Mouse (Mus musculus) forebrain, embryonic 10.5 days (tissue): Measurements from ENCODE around the gene C2cd4a. TPM values are rescaled to one million over a fixed set of nuclear protein-coding genes. Genes with fewer than 3 reads are reported as not detected.

Experiments
- DNase-seq: peaks from one replicate; pipeline ENCODE4 v3.0.0-alpha.2; 2017; ENCODE audit warnings: low spot score; ENCODE audit errors: extremely low spot score
- H3K27ac ChIP-seq: fragments of 300-500 bp; sonication (generic); 2 replicates; pipeline ENCODE4 v1.5.1; 2016; ENCODE audit warnings: mild to moderate bottlenecking
- H3K27me3 ChIP-seq: fragments of 300-500 bp; sonication (generic); 2 replicates; pipeline ENCODE4 v1.6.1; 2016; ENCODE audit warnings: mild to moderate bottlenecking; ENCODE audit not compliant: poor library complexity, severe bottlenecking
- H3K36me3 ChIP-seq: fragments of 300-500 bp; sonication (generic); replicated peaks from 2 replicates; pipeline ENCODE4 v1.6.1; 2016; ENCODE audit warnings: mild to moderate bottlenecking, moderate library complexity
- H3K4me1 ChIP-seq: fragments of 300-500 bp; sonication (generic); 2 replicates; pipeline ENCODE4 v1.6.1; 2016
- H3K4me3 ChIP-seq: fragments of 300-500 bp; sonication (generic); 2 replicates; pipeline ENCODE4 v1.5.1; 2016; ENCODE audit warnings: mild to moderate bottlenecking, moderate library complexity
- H3K9me3 ChIP-seq: fragments of 300-500 bp; sonication (generic); 2 replicates; pipeline ENCODE4 v1.6.1; 2016; ENCODE audit warnings: mild to moderate bottlenecking, moderate library complexity
- WGBS: fragments of 180-500 bp; shearing (Covaris S2); methylation state at CpG from one replicate; pipeline ENCODE4 v1.1.7; 2016; 5-methylcytosine and 5-hydroxymethylcytosine counted together
- polyA plus RNA-seq: library from polyadenylated mRNA; unstranded; fragments of >200 nt; fragmentation: Nextera tagmentation; extraction: Ambion mirVana; gene quantifications from 2 replicates; pipeline ENCODE4 v1.2.1, GENCODE M21; 2016

Gene C2cd4a
- polyA plus RNA-seq, 1 experiment from 2014 or later = not detected

DNA sequence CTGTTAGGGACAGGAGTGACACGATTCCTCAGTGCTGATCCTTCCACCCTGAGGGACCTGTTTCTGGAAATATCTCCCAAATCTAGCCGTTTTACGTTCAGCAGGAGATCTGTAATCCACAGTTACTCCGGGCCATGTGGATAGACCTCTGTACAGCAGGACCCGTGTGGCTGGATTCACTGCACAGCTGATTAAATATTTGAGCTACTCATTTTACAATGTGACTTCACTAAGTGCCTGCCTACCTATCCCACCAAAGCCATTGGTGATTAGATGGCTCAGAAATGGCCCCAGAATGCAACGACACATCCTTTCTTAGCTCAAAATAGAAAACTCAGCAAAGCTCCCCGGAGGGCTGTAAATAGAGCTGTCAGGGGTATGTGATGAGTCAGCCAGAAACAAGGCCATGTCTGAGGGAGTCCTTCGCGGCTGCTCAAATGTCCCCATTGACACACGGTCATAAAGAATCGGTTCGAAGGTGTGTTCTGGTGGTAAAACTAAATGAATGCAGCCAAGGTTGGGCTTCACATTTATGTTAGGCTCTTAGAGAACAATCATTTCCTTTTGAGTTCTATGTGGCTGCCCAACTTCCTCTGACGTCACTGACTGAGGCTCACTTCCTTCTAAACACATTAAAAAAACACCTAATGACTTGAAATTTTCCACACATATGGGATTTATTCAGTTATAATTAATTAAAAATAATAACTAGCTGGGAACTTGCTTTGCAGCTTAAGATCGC lies 32.9 kb downstream of the C2cd4a start:
- 83% methylated on average over 14 of the region's 14 CpGs for WGBS
- Histone ChIP-seq H3K27me3 (no peaks in the 10 kb centered on the region), H3K27ac (no peak overlapping the region), H3K9me3 (no peaks in the 10 kb centered on the region), H3K36me3 (no peaks in the 10 kb centered on the region), H3K4me1 (peaks cover 11% of the 10 kb centered on the region), H3K4me3 (no peak overlapping the region)
- no peak for DNase-seq

DNA sequence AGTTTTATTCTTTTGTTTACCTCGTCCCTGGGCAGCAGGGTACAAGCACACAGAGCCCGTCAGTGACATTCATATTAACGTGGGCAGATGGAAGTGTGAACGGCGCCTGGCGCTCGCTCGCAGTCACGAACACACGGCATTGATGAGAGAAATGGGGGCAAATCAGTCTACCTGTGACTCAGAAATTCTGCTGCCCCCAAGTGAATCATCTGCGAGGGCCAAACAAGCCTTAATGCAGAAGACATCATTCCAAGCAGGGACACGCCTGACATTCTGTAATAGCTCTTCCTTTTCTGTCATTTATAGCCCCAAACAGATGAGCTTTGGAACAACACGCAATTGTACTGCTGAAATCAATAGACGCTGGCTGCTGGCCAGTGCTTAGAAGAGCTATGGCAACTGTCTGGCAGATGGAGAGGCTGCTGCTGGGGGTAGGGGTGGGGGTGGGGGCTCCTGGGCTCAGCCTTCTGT lies 36.9 kb downstream of the C2cd4a start:
- Histone ChIP-seq H3K36me3 (no peaks in the 10 kb centered on the region), H3K9me3 (no peaks in the 10 kb centered on the region), H3K27me3 (no peaks in the 10 kb centered on the region), H3K4me3 (no peak overlapping the region), H3K4me1 (peaks cover 14% of the 10 kb centered on the region), H3K27ac (no peak overlapping the region; the same call in 1 of the 2 replicates)
- DNase-seq = no peak
- WGBS = 86% methylated on average over 14 of the region's 14 CpGs

DNA sequence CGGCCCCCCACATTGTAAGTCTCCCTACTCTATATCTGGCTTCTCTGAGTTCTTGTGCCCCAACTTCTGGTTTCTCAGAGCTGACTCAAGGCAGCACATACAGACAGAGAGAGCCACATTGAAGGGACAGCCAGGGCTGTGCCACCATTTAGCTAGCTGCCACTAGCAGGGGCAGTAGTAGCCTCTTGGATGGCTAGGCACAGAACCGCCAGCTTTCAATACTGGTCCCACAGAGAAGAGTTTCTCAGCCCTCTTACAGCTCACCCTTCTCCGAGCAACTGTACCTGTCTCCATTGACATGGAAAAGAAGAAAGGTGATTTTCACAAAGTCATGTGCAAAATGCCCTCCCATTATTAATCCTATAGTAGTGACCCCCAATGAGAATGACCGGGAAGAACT lies 37.5 kb downstream of the C2cd4a start:
- Histone ChIP-seq H3K9me3 (no peaks in the 10 kb centered on the region), H3K4me1 (peaks cover 14% of the 10 kb centered on the region), H3K36me3 (no peaks in the 10 kb centered on the region), H3K27ac (peak overlapping the region; percentile 17; the same call in 1 of the 2 replicates), H3K27me3 (no peaks in the 10 kb centered on the region), H3K4me3 (no peak overlapping the region)
- DNase-seq = no peak
- WGBS = 91% methylated on average over 4 of the region's 4 CpGs

DNA sequence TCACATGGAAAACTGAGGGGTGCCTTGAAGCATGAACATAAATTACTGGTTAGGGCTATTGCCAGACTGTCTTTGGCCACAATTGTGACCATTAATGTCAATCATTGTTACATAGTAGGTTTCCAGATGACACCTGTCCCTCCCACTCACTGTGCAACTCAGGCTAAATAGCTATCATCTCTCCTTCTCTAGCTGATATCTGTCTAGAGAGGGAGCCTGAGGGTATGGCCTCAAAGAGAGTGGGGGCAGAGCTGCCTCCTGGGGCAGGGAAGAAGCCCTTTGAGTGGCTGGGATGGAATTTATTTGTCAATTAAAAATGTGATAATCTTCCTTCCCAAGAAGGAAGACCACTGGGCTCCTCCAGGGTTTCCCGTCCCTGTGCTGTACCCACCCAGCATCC lies 37.9 kb downstream of the C2cd4a start:
- Histone ChIP-seq H3K9me3 (no peaks in the 10 kb centered on the region), H3K4me1 (peaks cover 14% of the 10 kb centered on the region), H3K27me3 (no peaks in the 10 kb centered on the region), H3K27ac (peak overlapping the region; percentile 17; the same call in 1 of the 2 replicates), H3K36me3 (no peaks in the 10 kb centered on the region), H3K4me3 (no peak overlapping the region)
- DNase-seq = no peak
- WGBS = 91% methylated on average over 1 of the region's 1 CpGs

DNA sequence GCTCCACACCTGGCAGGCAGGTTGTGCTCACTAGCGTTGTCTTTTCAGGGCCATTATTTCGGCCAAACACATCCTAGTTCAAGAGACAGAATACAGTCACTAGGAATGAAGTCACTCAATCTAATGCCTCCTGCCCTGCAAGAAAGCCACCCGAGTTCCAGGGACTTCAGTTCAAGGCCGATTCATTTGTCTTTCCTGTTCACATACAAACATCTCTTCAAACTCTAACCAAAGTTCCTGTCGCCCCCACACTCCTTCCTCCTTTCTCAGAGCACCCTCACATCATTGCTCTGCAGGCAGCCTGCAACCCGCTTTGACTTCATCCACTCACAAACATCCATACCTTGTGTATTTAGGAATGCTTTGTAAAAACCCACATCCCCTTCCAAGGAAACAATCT lies 38.6 kb downstream of the C2cd4a start:
- Histone ChIP-seq H3K27ac (no peak overlapping the region), H3K27me3 (no peaks in the 10 kb centered on the region), H3K9me3 (no peaks in the 10 kb centered on the region), H3K4me1 (peaks cover 14% of the 10 kb centered on the region), H3K4me3 (no peak overlapping the region), H3K36me3 (no peaks in the 10 kb centered on the region)
- no peak for DNase-seq
- WGBS = 86% methylated on average over 6 of the region's 6 CpGs

DNA sequence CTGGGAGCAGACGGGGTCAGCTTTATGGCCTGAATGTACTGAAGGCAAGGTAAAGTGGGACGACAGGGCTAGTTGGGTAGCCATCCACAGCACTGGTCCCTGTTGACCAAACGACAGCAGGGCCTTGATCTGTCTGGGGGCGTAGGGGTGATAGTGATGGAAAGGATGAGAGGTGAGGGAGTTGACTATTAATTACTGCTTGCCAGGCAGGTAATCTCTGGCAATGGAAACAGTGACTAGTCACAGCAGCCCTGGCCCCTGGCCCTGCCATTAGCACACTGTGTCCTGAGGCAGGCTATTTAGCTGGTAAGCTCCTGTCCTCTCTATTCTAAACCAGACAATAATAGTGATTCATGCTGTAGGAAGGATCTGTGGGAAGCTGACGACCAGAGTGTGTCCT lies 39.7 kb downstream of the C2cd4a start:
- H3K27me3 ChIP-seq = no peaks in the 10 kb centered on the region
- H3K27ac ChIP-seq = no peak overlapping the region
- DNase-seq = no peak
- no peak overlapping the region for H3K4me3 ChIP-seq
- no peaks in the 10 kb centered on the region for H3K36me3 ChIP-seq
- H3K9me3 ChIP-seq = no peaks in the 10 kb centered on the region
- 74% methylated on average over 5 of the region's 5 CpGs for WGBS
- peaks cover 14% of the 10 kb centered on the region for H3K4me1 ChIP-seq

DNA sequence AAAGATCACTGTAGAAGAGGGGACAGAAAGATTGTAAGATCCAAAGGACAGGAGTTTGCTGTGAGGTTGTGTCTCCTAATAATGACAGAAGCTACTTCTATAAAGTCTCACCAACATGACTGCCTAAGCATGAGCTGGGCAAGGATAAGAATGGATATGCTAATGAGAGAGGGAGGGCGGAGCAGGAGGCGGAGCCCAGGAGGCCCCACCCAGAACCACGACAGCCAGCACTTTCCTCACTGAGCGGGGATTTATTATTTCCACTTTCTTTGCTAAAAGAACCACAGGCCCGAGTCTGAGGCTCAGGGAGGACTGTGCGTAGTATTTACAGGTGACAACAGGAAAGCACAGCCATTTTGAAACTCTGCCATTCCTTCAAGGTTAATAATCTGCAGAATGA lies 44.5 kb downstream of the C2cd4a start:
- Histone ChIP-seq H3K9me3 (peaks cover 4% of the 10 kb centered on the region; the same call in 1 of the 2 replicates), H3K27me3 (no peaks in the 10 kb centered on the region), H3K27ac (no peak overlapping the region), H3K4me3 (no peak overlapping the region), H3K36me3 (no peaks in the 10 kb centered on the region), H3K4me1 (no peaks in the 10 kb centered on the region)
- DNase-seq = no peak
- 71% methylated on average over 6 of the region's 6 CpGs for WGBS

DNA sequence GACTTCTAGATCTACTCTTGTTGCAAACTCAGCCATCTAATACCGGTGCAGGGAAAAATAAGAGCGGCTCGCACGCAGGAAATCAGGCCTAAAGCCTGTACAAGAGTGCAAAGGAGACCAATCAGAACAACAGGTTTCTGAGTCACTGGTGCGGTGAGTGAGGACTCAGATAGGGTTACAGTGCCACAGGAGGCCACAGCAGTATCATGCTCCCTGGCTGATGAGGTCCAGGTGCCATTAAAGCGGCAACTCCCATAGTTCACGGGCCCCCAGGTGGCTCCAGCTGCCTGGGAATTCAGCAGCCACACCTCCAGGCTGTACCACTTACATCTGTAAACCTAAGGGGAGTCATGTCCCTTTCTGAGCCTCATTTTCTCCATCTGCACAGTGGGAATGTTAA lies 45.8 kb downstream of the C2cd4a start:
- H3K4me3 ChIP-seq = no peak overlapping the region
- H3K9me3 ChIP-seq = peaks cover 4% of the 10 kb centered on the region; the same call in 1 of the 2 replicates
- DNase-seq = no peak
- 84% methylated on average over 7 of the region's 7 CpGs for WGBS
- H3K36me3 ChIP-seq = no peaks in the 10 kb centered on the region
- H3K4me1 ChIP-seq = no peaks in the 10 kb centered on the region
- H3K27ac ChIP-seq = no peak overlapping the region
- H3K27me3 ChIP-seq = no peaks in the 10 kb centered on the region

DNA sequence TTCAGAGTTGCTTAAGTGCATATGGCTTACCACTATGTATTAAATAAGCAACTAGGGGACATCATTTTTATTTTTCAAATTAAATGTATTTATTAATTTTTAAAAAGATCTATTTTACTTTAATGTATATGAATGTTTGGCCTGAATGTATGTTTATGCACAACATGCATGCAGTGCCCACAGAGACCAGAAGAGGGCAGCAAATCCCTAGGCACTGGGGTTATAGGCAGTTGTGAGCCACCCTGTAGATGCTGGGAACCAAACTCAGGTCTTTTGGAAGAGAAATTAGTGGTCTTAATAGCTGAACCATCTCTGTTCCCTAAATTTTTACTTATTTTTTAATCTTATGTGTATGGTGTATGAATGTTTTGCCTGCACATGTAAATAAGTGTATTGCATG lies 48.2 kb downstream of the C2cd4a start:
- Histone ChIP-seq H3K36me3 (no peaks in the 10 kb centered on the region), H3K4me3 (no peak overlapping the region), H3K9me3 (peaks cover 4% of the 10 kb centered on the region; the same call in 1 of the 2 replicates), H3K27ac (no peak overlapping the region), H3K4me1 (no peaks in the 10 kb centered on the region), H3K27me3 (no peaks in the 10 kb centered on the region)
- DNase-seq = no peak

DNA sequence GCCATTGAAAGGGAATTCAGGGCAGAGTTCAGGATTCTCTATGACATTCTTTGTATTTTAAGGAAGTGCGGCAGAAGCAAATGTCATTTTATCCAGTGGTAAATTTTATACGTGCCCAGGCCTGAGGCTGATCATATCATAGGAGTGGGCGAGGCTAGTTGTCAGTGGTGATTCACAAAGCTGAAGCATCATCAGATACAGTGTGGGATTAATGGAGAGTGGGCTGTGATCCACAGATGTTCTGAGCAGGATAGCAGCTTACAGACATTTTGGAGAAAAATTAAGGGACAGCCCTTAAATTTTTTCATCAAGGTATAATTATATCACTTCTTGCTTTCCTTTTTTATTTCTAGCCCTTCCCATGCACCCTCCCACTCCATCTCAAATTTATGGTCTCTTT lies 48.7 kb downstream of the C2cd4a start:
- H3K27ac ChIP-seq = no peak overlapping the region
- peaks cover 4% of the 10 kb centered on the region; the same call in 1 of the 2 replicates for H3K9me3 ChIP-seq
- H3K36me3 ChIP-seq = no peaks in the 10 kb centered on the region
- 96% methylated on average over 3 of the region's 3 CpGs for WGBS
- H3K27me3 ChIP-seq = no peaks in the 10 kb centered on the region
- H3K4me3 ChIP-seq = no peak overlapping the region
- DNase-seq = no peak
- H3K4me1 ChIP-seq = no peaks in the 10 kb centered on the region

DNA sequence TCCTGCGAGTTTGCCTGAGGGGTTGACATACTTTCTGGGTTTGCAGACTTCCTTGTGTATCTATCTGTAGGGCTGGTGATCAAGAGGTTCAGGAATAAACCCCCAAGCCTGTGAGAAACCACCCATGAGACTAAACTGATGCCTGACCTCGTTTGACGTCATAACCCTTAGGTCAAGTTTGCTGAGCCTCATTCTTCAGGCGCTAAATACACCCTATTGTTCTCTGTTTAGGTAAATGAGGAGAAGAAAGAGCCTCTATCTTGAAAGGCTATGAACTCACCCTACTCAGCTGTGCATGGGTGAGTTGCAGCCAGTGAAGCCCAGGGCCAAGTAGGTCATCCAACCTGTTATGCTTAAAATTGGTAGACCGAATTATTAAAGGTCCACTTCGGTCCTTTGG lies 49.3 kb downstream of the C2cd4a start:
- WGBS = 76% methylated on average over 6 of the region's 6 CpGs
- H3K9me3 ChIP-seq = peaks cover 4% of the 10 kb centered on the region; the same call in 1 of the 2 replicates
- DNase-seq = no peak
- H3K4me3 ChIP-seq = no peak overlapping the region
- no peaks in the 10 kb centered on the region for H3K27me3 ChIP-seq
- no peaks in the 10 kb centered on the region for H3K4me1 ChIP-seq
- H3K36me3 ChIP-seq = no peaks in the 10 kb centered on the region
- H3K27ac ChIP-seq = no peak overlapping the region
